Mouse (Mus musculus): ENCODE measurements around the gene Gabre. TPM values are rescaled to one million over a fixed set of nuclear protein-coding genes. Genes with fewer than 3 reads are reported as not detected.

Gene Gabre
- under 1 TPM; 0.07 to 0.48 (median 0.29) TPM for total RNA-seq (2022)

DNA sequence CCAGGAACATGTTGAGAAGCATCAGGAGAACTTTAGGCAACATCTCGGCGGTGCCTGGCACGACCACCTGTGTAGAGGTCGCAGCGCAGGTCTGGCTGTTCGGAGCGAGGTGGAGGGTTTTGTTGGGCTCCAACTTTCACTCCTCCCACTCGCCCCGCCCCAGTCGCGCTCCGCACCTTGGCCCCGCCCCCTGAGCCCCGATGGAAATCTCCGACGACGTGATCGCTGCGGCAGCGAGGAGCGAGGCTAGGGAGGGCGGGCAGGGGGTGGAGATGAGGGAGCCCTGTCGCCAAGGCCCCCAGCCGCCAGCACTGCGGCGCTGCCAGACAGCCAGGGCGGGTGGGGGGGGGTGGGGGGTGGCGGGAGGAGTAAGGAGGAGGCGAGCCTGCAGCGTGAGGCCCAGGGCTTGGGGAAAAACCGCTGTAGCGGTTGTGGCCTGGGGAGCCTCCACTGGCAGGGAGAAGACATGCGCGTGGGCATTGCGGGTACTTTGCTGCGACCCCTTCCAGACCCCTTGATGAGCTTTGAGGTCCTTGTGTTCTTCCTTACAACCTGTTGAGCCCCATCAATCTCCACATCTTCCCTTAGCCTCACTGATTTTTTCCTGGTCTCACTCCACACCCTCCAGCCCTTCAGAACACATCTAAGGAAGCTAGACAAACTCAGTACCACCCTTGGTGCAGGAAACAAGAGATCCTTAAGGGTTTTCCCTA is at the start of gene Gabre:
Gene Gabre (minus strand): TSS at position 145 of the 713 bp plus-strand sequence.
- peak; percentile 4 to 6 for DNase-seq (ENCODE audit: low spot score in 2 of 2)

- no peak for DNase-seq (ENCODE audit: low spot score in 2 of 2)
Observed at GRCm38 (mm10) chrX:72297812-72298211, 23.2 kb upstream of the Gabre start.

DNA sequence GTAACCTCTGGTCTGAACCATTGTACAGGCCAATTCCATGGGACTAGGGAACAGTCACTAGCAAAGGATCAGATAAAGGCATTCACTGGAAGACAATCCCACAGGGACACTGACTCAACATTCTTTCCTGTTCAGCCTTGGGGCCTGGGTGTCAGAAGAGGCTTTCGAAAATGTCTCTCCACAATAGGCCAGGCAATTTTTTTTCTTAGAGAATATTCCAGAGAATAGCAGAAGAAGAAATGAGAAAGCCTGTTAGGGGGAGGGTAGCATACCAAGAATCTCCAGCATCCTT is 715 bp upstream of the Gabre start:
- no peak for DNase-seq (ENCODE audit: low spot score in 2 of 2)

DNA sequence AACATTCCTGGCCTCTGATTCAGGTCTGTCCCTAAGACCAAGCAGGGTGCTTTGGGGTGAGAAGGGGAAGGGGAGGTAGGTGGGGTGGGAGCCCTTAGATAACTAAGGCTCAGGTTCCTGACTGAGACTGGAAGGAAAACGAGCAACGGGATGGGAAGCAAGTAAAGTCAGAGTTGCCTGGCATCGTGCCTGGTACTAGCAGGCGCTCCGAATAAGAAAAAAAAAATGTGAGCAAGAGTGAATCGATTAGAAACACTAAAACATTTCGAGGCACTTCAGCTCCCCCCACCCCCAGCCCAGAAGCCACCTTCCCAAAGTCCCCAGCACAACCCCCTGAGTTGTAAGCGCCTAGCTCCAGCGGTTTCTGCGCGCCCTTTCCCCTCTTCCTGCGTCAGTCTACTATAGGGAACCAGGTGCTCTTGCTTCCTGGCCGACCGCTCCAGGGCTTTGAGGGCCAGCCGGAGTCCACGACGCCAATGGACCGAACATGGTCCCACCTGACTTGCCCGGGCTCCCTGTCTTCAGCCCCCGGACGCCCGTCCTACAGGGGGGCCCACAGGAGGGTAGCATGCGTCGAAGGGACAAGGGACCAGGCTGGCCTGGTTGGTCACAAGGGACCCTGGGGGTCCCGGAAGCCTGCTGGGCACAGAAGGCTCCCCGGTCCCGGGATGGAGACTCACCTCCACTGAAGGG is 491 bp downstream of the Gabre start:
- no peak for DNase-seq (ENCODE audit: low spot score in 2 of 2)

DNA sequence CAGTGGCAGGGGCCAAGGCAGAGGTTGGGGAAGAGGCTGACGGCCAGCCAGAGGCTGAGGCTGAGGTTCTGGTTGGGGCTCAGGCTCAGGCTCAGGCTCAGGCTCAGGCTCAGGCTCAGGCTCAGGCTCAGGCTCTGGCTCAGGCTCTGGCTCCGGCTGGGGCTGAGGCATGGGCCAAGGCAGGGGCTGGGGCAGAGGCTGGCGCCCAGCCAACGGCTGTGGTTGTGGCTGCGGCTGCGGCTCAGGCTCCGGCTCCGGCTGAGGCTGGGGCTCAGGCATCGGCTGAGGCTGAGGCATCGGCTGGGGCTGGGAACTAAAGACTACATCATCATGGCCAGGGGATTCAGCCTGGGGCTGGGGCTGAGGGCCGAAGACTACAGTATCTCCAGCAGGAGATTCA is 4.0 kb downstream of the Gabre start:
- no peak for DNase-seq (ENCODE audit: low spot score in 2 of 2)

GRCm38 (mm10) chrX:72221717-72222116 is 52.9 kb downstream of the Gabre start, which contains the start of gene Magea4:
TSS of gene Magea4 (plus strand) at chrX:72222017.
- no peak for DNase-seq (ENCODE audit: low spot score in 2 of 2)

Small RNA genes within 50 kb of the gene (microRNA-seq; reads per million reads assigned to microRNA genes)
- gene Mir224 (61.5 reads per million, percentile 44 among the genes with 10 or more reads in this experiment), gene Mir452 (not detected)

Other genes with a start within 250 kb of the Gabre start
- not detected for gene Magea4, start 52.8 kb downstream of the Gabre start, total RNA-seq (2022)
- not detected for gene Magea10, start 112.1 kb upstream of the Gabre start, total RNA-seq (2022)

All from gastrocnemius, adult 8-10 months (tissue).